Comparison of ENCODE assay signal across 18 mouse cellular contexts in the genomic region with DNA sequence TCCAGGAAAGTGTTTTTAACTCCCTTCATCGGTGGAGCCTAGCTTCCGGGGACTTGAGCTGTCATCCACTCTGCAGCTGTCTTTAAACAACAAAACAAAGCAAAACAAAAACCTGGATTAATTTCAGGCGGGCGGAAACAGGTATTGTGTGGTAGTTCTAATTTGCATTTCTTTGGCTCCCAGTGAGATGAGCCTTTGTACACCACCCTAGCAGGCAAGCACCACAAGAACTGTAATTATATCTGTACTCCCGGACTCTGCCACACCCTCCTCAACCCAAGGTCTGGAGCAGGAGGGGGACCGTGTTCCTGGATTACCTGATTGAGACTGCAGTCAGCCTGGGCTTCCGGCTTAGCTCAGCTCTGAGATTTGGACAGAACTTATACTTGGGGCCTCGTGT. TPM values are rescaled to one million over a fixed set of nuclear protein-coding genes. Genes with fewer than 3 reads are reported as not detected.
"Had no signal": no experiment of that assay in that cellular context is flagged by ENCODE, and none has a peak within 500 bp of the region (broad histone marks: within the 10 kb centered on the region; RNA-seq: fewer than 3 reads in every experiment).

No protein-coding gene starts in this region.

- H3K9me3 ChIP-seq: limb, embryonic 12.5 days; midbrain, embryonic 13.5 days had no signal

- ATAC-seq: lung, postnatal 0 days; midbrain, embryonic 13.5 days had no signal

- H3K36me3 ChIP-seq: limb, embryonic 12.5 days; midbrain, embryonic 13.5 days had no signal

- H3K9ac ChIP-seq: limb, embryonic 12.5 days; liver, embryonic 14.5 days; midbrain, embryonic 13.5 days had no signal

- H3K4me2 ChIP-seq: limb, embryonic 12.5 days; midbrain, embryonic 13.5 days had no signal

- DNase-seq: kidney, postnatal 10 days; kidney, postnatal 4 days; liver; lung, adult 2 months; lung, postnatal 36 days; right cerebral cortex, postnatal 14 days; thymus, postnatal 36 days had no signal

- H3K27ac ChIP-seq: layer of hippocampus, adult 2 months; limb, embryonic 12.5 days; liver, embryonic 14.5 days; midbrain, embryonic 13.5 days had no signal

- H3K4me3 ChIP-seq: layer of hippocampus, adult 2 months; limb, embryonic 12.5 days; midbrain, embryonic 13.5 days had no signal

RNA-seq across cellular contexts. Expression of a gene that starts 14.5 kb away (rescaled TPM):
- total RNA-seq: megakaryocyte progenitor cell, adult 5-6 weeks; neutrophil, adult 5-6 weeks had no signal

RNA-seq across cellular contexts. Expression of a gene that starts 41.1 kb away (rescaled TPM):
- total RNA-seq: midbrain, postnatal 0 days; neutrophil, adult 5-6 weeks had no signal
- polyA plus RNA-seq: kidney, embryonic 14.5 days; limb, embryonic 12.5 days; lung, adult 2 months; lung, postnatal 0 days; midbrain, embryonic 13.5 days; neural tube, embryonic 11.5 days; stomach, embryonic 16.5 days had no signal
